ENCODE assay signal across 19 mouse cellular contexts in genomic region chr10:58972115-58972514, GRCm38 (mm10).
"Had no signal": no experiment of that assay in that cellular context is flagged by ENCODE, and none has a peak within 500 bp of the region (broad histone marks: within the 10 kb centered on the region; RNA-seq: fewer than 3 reads in every experiment).

No protein-coding gene starts in this region.

- H3K9me3 ChIP-seq: limb, embryonic 15.5 days; neural tube, embryonic 12.5 days; neural tube, embryonic 15.5 days; stomach, embryonic 15.5 days had no signal

- H3K36me3 ChIP-seq: limb, embryonic 12.5 days; limb, embryonic 15.5 days; neural tube, embryonic 12.5 days; neural tube, embryonic 15.5 days; stomach, embryonic 15.5 days had no signal

- H3K27me3 ChIP-seq: limb, embryonic 12.5 days; limb, embryonic 15.5 days; neural tube, embryonic 12.5 days; neural tube, embryonic 15.5 days; stomach, embryonic 15.5 days had no signal

- H3K4me1 ChIP-seq: limb, embryonic 12.5 days; limb, embryonic 15.5 days; neural tube, embryonic 12.5 days; neural tube, embryonic 15.5 days; stomach, embryonic 15.5 days had no signal

- ATAC-seq: intestine, postnatal 0 days; liver, postnatal 0 days had no signal

- H3K27ac ChIP-seq: kidney, postnatal 0 days; limb, embryonic 12.5 days; limb, embryonic 15.5 days; liver, embryonic 14.5 days; neural tube, embryonic 12.5 days; neural tube, embryonic 15.5 days; stomach, embryonic 15.5 days had no signal

- DNase-seq: kidney, adult 2 months; kidney, postnatal 25 days; left cerebral cortex, postnatal 4 days; liver, postnatal 0 days; midbrain, embryonic 14.5 days; right cerebral cortex, postnatal 25 days; spleen, adult 18-20 months; thymus, adult 18-20 months; thymus, postnatal 36 days had no signal

- H3K4me2 ChIP-seq: limb, embryonic 12.5 days; limb, embryonic 15.5 days; liver, embryonic 11.5 days; midbrain, embryonic 11.5 days; neural tube, embryonic 12.5 days; neural tube, embryonic 15.5 days; stomach, embryonic 15.5 days had no signal

- H3K9ac ChIP-seq: limb, embryonic 12.5 days; limb, embryonic 15.5 days; liver, embryonic 14.5 days; liver, postnatal 0 days; neural tube, embryonic 12.5 days; neural tube, embryonic 15.5 days; stomach, embryonic 15.5 days had no signal

- H3K4me3 ChIP-seq: limb, embryonic 12.5 days; limb, embryonic 15.5 days; neural tube, embryonic 12.5 days; neural tube, embryonic 15.5 days; stomach, embryonic 15.5 days had no signal
